Mouse (Mus musculus): Measurements from ENCODE around the gene Sp110.
"Not testable (repeated sequence)": the region's sequence is repeated elsewhere in the genome, so short reads cannot be mapped to it uniquely, and the experiment has no call there.

The Sp110 gene

DNA sequence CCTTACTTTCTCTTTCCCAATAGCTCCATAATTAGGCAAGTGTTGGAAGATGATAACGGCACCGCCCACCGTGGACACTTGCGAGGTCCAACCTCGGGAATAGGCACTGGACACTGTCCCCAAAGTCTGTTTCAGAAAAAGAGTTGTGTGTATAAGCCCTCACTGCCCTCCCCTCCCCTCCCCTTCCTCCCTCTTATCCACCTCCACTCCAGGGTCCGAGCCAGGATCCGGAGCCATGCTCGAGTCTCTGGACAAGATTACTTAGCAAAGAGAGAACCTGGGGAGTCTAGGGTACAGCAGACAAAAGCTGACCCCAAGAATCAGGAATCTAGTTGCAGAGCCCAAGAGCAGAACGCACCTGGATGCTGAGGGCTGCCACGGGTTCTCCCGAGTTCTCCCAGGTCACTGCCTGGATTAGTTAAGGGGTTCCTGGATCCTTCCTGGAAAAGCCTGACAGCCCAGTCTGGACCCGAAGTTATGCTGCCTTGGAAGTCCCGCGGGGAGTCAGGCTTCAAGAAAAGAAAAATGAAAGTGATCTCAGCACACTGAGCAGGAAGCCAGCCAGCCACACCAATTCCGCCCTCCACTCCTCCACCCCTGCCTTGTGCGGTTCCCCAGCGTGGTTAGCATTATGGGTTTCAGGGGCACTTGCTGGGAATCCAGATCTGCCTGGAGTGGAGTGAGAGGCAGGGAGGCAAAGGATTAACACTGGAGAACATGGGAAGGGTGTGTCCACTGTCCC, at the start of gene Sp110:
Sp110 (minus strand) TSS at position 547 of the 742 bp plus-strand sequence.
- DNase-seq, result peak in 1 of 2 experiments; percentile 41

DNA sequence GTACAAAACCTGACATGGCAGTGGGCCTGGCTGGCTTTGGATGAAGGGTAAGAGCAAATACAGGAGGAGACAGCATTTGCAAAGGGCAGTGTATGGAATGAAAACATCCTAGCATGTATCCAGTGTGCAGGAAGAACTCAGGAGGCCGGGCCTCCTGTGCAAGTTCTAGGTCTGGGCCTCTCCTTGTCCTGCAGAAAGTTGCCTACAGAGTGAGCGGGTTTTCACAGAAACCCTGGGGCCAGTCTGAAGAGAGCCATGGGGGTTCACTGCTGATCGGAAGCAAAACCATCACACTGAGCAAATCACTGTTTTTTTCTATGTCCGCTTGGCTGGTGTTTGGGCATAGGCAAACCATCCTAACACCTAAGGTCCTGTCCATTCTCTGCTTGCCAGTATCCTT, 39.5 kb upstream of the Sp110 start:
- DNase-seq, result peak in 1 of 2 experiments; percentile 22

DNA sequence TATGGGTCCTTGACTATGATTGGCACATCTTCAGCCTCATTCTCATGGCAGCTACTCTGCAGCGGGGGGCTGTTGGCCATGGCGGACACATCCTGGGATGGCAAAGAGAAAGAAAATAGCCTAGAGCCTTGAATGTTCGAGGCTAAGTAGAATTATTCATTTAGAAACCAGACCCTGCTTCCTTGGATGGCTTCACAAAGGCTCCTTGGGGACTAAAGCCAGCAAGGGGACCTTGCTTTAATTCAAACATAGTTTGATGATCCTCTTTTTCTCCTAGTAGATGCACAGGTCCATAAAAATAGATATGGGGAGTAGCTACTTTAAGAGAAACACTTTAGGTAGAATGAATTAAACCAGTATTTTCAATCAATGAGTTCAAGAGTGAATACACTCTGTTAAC, 38.3 kb upstream of the Sp110 start:
- DNase-seq, result not testable (repeated sequence)

DNA sequence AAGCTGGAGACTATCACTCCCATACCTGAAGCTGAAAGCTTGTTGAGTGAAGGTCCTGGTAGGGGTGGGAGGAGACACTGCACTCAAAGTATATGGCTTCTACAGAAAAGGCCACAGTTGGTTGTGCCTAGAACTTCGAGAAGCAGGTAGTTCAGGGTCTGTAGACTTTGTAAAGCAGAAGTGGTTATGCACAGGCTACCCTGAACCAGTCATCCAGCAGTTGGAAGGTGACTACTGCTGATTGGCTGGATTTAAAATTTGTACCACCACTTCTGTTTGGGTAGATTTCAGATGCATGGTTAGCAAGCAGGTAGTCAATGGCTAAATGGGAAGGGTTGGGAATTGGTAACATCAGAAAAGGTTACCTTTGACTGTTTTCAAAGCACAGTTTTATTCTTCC, 20.1 kb upstream of the Sp110 start:
- DNase-seq, result not testable (repeated sequence)

DNA sequence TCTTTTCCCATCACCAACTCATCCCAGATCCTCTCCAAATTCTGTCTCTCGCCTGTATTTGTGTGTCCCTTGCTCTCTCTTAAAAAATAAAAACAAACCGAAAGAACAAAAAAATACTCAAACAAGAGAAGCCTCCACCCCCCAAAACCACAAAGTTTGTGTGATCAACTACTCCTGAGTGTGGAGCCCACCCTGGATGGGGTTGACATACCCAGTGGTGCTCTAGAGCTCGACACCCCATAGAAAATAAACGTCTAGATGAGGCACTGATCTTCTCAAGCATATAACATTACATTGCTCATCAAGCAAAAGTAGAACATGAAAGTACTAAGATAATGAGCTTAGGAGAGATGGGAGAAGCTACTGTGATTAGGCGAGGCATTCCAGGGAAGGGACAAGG, 18.5 kb upstream of the Sp110 start:
- DNase-seq, result not testable (repeated sequence)

DNA sequence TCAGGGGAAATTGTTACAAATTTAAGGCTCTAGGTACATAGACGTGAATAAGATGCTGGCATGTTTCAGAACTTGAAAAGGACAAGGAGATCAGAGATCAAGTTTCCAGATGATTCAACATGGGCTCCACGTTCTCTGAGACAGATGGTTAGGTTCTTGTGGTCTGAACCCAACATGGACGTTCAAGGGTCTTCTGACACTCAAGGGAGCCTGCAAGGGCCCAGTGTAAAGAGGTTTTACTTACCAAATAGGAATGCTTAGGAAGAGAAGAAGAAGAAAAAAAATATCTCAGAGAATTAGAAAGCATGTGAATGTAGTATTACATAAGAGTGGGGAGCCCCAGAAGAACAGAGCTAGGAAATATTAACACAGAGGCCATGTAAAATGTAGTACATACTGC, 17.2 kb upstream of the Sp110 start:
- not testable (repeated sequence) for DNase-seq

DNA sequence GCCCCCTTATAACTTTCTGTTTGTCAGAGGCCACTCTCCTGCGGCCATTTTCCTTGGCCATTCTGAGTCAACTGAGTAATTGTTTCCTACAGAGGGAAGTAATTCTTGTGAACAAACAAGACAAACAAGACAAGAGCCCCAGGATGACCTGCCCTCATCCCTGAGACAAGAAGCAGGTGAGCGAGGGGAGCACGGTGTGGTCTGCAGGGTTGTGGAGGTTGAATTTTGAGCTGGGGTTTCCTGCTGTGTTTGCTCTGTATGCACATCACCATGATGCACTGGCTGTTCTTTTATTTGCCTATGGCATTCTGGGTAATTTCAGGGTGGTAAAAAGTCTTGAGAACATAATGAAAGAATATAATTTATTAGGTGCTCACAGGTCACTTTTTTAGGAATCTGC, 16.5 kb upstream of the Sp110 start:
- DNase-seq, result not testable (repeated sequence)

DNA sequence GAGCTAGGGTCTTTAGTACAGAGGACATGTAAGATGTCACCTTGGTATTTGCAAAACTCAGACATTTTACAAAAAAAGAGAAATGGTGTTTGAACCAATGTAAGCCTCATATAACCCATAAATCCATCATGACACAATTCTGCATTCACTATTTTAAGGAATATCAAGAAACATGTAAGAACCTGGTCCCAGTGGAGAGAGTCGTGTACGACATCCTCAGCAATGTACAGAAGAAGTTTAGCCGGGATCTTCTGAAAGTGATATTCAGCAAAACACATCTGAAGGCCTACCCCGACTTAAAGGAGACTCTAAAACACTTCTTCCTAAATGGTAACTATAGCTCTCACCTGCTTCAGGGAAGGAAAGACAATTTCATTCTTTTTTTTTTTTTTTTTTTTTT, 12.0 kb upstream of the Sp110 start:
- DNase-seq, result not testable (repeated sequence)

DNA sequence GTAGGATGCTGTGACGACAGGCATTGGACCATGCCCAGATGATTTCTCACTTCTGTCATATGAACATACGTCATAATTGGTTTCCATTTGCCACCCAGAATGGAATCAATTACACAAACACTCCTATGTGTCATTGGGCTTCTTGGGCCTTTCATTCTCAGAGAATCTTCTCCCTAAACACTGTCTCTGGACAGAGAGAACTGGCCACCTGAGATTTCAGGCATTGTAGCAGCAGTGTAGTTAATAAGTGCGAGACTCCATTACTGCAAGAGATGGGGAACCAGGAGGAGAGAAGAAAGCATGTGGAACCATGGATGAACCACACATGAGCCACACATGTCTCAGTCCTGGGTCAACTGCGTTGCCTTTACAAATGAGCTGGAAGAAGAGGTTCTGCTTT, 9.7 kb upstream of the Sp110 start:
- not testable (repeated sequence) for DNase-seq

DNA sequence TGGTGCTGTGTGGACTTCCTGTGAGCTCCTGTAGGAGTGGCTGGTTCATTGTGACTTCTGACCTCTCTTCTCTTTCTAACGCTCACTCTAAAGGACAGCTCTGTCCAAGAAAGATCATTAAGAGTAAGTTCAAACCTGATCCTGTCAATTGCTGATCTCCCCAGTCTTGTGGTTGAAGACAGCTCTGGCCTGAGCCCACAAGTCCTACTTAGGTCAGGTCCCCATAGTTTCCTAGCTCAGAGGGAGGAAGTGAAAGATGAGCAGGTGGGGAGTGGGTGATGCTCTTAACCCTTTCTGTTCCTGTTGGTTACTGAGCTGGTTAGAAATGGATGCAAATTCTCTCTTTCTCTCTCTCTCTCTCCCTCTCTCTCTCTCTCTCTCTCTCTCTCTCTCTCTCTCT, 5.7 kb upstream of the Sp110 start:
- not testable (repeated sequence) for DNase-seq

DNA sequence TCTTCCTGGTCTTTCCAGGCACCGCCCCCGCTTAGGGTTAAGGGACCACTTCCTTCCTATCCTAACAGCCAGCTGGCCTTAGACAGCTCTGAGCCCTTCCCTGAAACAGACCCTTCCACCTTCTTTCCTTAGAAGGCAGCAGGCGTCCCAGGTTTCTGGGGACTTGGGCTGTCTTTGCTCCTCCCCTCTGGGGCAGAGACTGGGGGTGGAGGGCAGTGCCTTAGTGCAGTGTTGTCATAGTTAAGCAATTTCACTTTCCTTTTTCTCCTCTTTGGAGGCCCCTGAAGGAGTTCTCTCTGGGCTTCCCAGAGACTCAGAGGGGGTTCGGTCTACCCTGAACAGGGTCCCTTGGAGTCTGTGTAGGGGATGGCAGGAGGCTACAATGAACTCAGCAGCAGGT, 2.2 kb upstream of the Sp110 start:
- peak; percentile 62 to 71 for DNase-seq

DNA sequence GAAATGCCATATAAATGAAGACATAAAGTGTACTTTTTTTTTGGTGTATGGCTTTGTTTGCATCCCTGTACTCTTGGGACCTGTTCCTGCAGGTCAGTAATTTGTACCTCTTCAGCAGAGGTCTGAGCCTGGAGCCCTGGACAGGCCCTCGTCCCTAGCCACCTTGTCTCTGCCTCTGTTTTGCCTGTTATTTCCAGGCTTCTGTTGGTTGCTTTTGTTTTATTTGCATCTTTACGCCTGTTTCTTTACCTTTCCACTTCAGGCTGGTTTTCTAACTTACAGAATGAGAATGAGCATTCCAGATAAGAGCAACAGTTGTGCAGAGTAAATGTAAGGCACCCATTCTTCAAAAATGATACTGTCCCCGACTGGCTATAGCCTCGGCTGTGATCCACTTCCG, 1.5 kb upstream of the Sp110 start, which contains the start of gene Sp140:
Sp140 (plus strand) TSS at position 301 of the 400 bp plus-strand sequence.
- DNase-seq, result not testable (repeated sequence)

DNA sequence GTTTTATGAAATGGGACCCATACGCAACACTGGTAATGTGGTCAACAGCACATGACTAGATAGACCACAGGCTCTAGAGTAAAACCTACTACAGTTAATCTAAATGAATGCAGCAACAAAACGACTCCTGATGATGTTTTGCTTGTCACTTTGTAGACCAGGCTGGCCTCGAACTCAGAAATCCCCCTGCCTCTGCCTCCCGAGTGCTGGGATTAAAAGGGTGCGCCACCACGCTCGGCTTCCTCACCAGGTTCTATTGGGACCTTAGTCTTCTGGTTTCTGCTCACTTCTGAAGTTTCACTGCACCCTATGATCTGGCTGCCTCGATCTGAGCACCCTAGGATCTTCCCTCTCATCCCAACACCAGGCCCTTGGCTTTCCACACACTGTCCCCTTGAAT, 6.1 kb downstream of the Sp110 start:
- not testable (repeated sequence) for DNase-seq

DNA sequence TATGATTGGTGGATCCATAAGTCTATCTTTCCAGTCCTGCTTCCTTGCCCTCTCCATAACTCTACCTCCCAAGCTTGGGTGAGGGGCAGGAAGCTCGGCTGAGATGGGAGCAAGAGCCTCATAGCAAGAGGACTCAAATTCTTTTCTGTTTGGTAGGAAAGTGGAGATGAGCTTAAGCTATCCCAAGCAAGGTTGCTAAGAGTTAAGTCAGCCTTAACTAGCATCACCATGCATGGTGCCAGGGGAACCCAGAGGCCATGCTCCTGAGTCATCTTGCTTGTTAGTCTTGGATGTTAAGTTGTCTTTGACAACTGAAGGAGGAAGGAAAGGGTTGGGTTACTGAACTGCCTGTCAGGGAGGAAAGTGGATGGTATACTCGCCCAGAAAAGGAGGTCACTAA, 9.9 kb downstream of the Sp110 start:
- DNase-seq, result not testable (repeated sequence)

DNA sequence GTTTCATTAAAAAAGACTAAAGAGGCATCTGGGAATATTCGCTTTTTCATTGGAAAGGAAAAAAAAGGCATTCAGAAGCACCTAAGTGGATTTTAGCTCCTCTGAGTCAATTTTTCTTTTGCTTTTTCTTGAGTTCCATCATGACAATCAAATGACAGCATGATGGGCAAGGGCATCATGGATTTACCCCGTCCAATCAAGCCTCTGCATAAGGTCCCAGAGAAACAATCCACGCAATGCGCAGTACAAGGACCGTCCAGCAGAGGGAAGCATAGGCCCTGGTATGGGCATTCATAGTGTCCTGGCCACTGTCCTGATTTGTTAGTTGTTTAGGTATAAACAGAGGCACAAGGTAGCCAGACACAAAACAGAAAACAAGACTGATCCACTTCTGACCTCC, 17.1 kb downstream of the Sp110 start:
- DNase-seq, result not testable (repeated sequence)

DNA sequence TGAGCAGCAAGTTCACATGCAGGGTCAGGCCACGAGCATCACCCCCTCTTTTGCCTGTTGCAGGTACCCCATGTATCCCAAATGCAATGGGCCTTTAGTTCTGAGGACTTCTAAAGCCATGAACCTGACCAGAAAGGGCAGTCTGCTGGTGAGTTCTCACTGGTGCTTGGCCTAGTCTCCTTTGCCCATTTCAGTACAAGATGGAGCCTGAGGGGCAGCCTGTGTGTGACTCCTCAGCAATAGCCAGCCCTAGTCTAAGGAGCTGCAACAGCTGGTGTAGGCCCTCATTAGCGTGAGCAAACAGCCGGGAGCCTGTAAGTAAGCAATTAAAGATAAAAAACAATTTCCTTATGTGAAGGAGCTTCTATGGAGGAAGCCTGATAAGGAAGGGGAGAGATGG, 18.0 kb downstream of the Sp110 start:
- not testable (repeated sequence) for DNase-seq

DNA sequence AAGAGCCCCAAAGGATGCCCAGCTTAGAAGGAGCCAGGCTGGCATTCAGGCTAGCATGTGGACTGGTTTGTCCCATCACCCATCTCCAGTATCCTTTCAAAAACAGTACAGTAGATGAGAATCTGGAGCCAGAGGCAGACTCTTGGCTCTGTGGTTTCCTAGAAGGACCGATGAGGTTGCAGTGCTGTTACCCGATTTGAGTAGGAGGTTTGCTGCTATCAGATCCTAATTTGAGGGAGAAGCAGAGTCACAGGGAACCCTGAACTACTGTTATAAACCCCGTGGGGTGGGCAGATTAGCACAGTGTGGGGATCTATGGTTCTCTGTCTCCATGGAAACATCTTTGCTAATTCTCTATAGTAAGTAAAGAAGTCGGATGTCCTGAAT, 18.5 kb downstream of the Sp110 start:
- not testable (repeated sequence) for DNase-seq

DNA sequence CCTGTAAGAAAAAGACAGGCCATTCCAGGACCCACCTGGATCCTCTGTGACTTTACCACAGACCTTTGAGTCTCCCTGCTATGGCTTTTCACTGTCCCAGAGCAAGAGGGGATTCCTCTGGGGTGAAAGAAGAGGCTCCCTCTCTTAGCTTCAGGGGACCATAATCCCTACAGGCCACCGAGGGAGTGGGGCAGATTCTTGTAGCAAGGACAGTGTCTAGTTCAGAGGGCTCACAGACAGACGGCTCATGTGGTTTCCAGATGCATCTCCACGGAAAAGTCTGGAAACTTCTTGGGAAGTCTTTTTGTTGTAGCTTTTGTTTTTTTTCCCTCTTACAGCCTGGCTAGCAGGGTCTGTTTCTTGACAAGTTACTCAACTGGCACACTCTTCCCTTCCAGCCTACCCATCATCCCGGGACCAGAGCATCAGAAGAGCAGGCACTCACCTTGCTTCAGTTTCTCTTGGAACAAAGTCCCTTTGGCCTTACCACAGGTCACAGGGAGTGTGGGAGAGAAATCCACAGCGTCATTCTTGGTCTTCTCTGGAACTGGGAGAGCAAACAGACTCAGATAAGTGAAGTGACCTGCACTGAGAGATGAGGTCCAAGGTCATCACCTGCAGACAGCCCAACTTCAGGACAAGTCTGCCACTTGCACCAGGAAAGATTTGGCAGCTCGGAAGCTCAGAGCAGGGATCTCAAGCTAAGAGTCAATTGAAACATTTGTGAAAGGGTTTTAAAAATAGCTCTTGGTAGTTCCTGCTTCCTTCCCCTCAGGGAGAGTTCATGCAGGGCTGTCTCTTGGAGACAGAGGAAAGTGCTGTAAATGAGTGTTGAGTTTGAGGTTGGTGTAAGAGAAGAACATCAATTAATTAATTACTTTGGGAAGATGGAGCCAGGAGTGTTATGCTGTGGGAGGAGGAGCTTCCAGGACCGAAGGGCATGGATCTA, 19.1 kb downstream of the Sp110 start:
- DNase-seq, result not testable (repeated sequence)

DNA sequence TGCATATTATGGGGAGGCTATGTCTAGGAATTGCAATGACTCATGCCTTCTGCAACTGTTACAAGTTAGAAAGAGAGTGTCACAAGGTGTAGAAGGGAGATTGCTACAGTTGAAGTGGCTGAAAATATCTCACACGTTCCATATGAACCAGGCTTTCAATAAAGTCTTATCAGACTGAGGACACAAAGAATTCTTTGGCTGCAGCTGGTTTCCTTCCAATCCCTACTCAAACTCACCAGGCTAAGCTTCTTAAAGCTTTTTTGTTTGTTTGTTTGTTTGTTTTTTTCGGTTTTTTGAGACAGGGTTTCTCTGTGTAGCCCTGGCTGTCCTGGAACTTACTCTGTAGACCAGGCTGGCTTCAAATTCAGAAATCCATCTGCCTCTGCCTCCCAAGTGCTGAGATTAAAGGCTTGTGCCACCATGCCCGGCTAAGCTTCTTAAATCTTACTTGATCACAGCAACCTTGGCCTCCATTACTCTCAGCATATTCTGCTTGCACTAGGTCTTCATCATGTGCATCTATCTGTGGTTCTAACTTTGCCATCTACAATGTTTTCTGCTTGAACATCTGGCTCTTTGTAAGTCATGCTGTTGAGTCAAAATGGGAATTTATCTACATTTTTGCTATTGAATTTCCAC, 20.1 kb downstream of the Sp110 start:
- DNase-seq, result not testable (repeated sequence)

DNA sequence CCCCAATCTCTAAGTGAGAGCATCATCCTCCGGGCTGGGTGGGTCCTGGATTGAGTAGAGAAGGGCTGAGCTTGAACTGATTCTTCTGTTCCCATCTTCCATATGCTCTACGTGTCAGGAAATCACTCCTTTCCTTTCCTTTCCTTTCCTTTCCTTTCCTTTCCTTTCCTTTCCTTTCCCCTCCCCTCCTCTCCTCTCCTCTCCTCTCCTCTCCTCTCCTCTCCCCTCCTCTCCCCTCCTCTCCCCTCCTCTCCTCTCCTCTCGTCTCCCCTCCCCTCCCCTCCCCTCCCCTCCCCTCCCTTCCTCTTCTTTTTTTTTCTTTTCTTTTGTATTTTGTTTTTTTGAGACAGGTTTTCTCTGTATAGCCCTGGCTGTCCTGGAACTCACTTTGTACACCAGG, 23.2 kb downstream of the Sp110 start, which contains the start of gene G530012D18Rik:
G530012D18Rik (plus strand) TSS at position 301 of the 400 bp plus-strand sequence.
- not testable (repeated sequence) for DNase-seq

DNA sequence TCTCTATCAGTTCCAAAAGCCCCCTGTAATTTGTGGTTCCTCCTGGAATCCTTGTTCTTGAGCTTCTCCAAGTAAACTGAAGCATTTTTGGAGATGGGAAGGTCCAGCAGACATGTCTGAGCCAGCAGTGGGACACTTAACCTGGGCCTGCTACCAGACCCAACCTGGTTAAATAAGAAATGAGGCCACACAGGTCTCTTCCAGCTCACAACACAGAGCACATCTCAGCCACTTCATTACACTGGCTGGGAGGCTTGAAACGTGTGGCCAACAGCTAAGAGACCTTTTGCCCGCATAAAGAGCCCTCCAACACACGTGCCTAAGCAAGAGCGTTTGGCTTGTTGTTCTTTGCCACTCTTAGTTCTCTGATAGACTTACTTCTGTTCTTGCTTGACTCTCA, 25.1 kb downstream of the Sp110 start:
- DNase-seq, result not testable (repeated sequence)

DNA sequence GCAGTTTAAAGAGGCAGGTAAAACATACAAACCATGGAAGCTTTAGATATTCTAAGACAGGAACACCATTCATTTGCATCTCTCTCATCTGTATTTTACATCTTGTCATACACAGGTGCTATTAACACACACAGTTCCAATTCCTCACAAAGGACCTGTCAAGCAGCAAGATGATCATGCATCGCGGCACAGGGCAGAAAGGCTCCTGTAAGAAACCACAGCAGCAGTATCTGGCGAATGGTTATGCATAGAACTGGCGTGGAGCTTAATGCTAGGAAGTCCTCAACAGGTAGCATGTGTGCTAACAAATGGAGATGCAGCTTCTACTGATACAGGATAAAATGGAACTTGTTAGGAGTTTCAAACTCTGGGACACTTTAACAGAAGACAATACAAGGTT, 43.4 kb downstream of the Sp110 start:
- peak in 1 of 2 experiments; percentile 26 for DNase-seq

DNA sequence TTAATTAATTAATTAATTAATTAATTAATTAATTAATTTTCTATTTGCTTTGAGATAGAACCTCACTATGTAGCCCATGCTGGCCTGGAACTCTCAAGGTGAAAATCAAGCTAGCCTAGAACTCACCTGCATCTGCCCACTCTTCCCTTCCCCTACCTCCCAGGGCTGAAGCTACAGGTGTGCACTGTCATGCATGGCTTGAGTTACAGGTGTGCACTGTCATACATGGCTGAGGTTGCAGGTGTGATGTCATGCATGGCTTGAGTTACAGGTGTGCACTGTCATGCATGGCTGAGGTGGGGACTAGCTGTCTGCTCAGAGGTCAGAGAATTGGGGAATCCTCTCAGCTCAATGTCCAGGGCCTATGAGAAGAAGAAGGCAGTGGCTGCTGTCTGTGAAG, 52.2 kb downstream of the Sp110 start:
- not testable (repeated sequence) for DNase-seq

Measured in spleen, adult 18-20 months (tissue).